Mouse (Mus musculus): ENCODE measurements at regions not wholly inside any gene's neighbourhood (a gene's known extent, or its start where the extent isn't known, plus 50 kb on each side); places are given as distances from the start of the nearest gene placed in this dataset.

DNA sequence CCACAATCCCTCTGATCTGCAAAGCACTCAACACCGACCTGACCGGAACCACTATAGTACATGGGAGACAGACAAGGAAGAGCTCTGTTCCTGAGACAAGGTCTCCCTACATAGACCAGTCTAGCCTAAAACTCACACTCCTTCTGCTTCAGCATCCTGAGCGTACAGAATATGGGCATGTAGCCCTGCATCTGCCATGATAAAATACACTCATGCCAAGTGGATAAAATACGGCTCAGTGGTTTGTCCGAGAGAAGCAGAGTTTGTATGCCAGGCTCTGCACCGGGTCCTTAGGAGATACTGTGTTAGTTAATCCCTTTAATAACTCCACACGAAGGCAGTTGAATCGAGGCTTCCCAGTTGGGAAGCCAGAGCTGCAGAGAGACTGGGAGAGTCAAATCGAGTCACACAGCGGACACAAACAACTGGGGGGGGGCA lies 50.4 kb upstream of the Ubash3b start:
- no peaks in the 10 kb centered on the region; the same call in 1 of the 2 replicates for H3K4me1 ChIP-seq (ENCODE audit: insufficient read depth, low read depth, low read length)
- TF ChIP-seq GATA2 (IDR thresholded peaks at IDR 0.05; ENCODE audit: borderline replicate concordance, low read depth, low read length) (no peak), TAL1 (conservative IDR thresholded peaks at IDR 0.05; ENCODE audit: low read depth, low read length) (no peak), GATA1 (IDR thresholded peaks at IDR 0.05; ENCODE audit: borderline replicate concordance, low read length) (no peak), CTCF (IDR thresholded peaks at IDR 0.05; ENCODE audit: low read depth, low read length) (no peak), POLR2AphosphoS5 (IDR thresholded peaks at IDR 0.05; ENCODE audit: insufficient replicate concordance, low read depth, low read length) (no peak)
- no peaks in the 10 kb centered on the region for H3K27me3 ChIP-seq (ENCODE audit: insufficient read depth, low read length)
- H3K9me3 ChIP-seq (replicated peaks) = no peaks in the 10 kb centered on the region
- H3K4me3 ChIP-seq (ENCODE audit: low read depth, low read length) = no peak overlapping the region
- no peak for ATAC-seq (ENCODE audit: extremely low read depth, insufficient number of reproducible peaks, low FRiP score, poor library complexity, severe bottlenecking)
- no peak for DNase-seq (ENCODE audit: low spot score)
- no peaks in the 10 kb centered on the region for H3K36me3 ChIP-seq (replicated peaks)

All from G1E (cell line).